Mouse (Mus musculus) intestine, embryonic 16.5 days (tissue): ENCODE measurements around the gene Cited4. TPM values are rescaled to one million over a fixed set of nuclear protein-coding genes. Genes with fewer than 3 reads are reported as not detected.

ENCODE experiments used
- ATAC-seq: fragments of 200-750 bp; cut with Nextera tagmentation; 2 replicates; pipeline ENCODE4 v1.8.0; 2017; ENCODE audit warnings: moderate TSS enrichment, moderate library complexity
- H3K27ac ChIP-seq: fragments of 300-500 bp; sonication (generic); 2 replicates; pipeline ENCODE4 v1.5.1; 2014; ENCODE audit warnings: mild to moderate bottlenecking, low read length
- H3K27me3 ChIP-seq: fragments of 300-500 bp; sonication (generic); replicated peaks from 2 replicates; pipeline ENCODE4 v1.6.1; 2014; ENCODE audit warnings: low read length, control low read depth, mixed read lengths; ENCODE audit not compliant: control insufficient read depth, insufficient read depth
- H3K36me3 ChIP-seq: fragments of 300-500 bp; sonication (generic); 2 replicates; pipeline ENCODE4 v1.6.1; 2014; ENCODE audit warnings: low read length, control low read depth; ENCODE audit not compliant: control insufficient read depth, insufficient read depth
- H3K4me1 ChIP-seq: fragments of 300-500 bp; sonication (generic); 2 replicates; pipeline ENCODE4 v1.6.1; 2014; ENCODE audit warnings: low read length, control low read depth, mixed read lengths; ENCODE audit not compliant: control insufficient read depth, insufficient read depth
- H3K4me2 ChIP-seq: fragments of 300-500 bp; sonication (generic); 2 replicates; pipeline ENCODE4 v1.6.1; 2014; ENCODE audit warnings: low read depth, low read length, control low read depth
- H3K4me3 ChIP-seq: fragments of 300-500 bp; sonication (generic); 2 replicates; pipeline ENCODE4 v1.5.1; 2014; ENCODE audit warnings: mild to moderate bottlenecking, low read length
- H3K9ac ChIP-seq: fragments of 300-500 bp; sonication (generic); 2 replicates; pipeline ENCODE4 v1.6.1; 2014; ENCODE audit warnings: low read depth, low read length
- H3K9me3 ChIP-seq: fragments of 300-500 bp; sonication (generic); 2 replicates; pipeline ENCODE4 v1.6.1; 2016; ENCODE audit warnings: low read length, control low read depth; ENCODE audit not compliant: control insufficient read depth
- WGBS: fragments of 180-500 bp; shearing (Covaris S2); extraction: QIAGEN DNeasy Blood & Tissue Kit; methylation state at CpG from one replicate; pipeline ENCODE4 v1.1.7; 2014; 5-methylcytosine and 5-hydroxymethylcytosine counted together
- polyA plus RNA-seq: library from polyadenylated mRNA; unstranded; fragments of >200 nt; fragmentation: Nextera tagmentation; extraction: Ambion mirVana; gene quantifications from 2 replicates; pipeline ENCODE4 v1.2.1, GENCODE M21; 2015

The Cited4 gene
- polyA plus RNA-seq, 1 experiment from 2014 or later, result 2.4 TPM

DNA sequence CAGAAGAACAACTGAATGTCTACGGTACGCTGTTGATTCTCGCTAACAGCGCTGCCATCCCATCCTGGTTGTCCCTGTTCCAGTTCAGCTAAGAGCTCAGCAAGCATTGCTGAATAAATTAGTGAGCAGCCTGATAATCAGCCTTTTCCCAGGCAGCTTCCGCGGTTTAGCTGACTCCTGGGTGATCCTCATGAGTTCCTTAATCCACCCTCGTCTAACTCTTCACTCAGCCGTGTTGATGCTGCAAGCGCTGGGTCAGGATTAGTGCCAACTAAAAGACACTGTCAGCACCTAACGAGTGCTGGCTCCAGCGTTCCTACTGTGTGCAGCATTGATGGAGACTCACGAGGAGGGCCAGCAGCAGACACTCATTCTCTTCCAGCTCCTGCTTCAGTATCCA lies 4.7 kb downstream of the Cited4 start:
- H3K4me2 ChIP-seq, result no peak overlapping the region
- H3K27ac ChIP-seq, result no peak overlapping the region
- H3K9me3 ChIP-seq, result no peaks in the 10 kb centered on the region
- H3K4me3 ChIP-seq, result no peak overlapping the region
- H3K4me1 ChIP-seq, result peaks cover 9% of the 10 kb centered on the region; the same call in 1 of the 2 replicates
- WGBS, result 64% methylated on average over 12 of the region's 12 CpGs
- no peak overlapping the region for H3K9ac ChIP-seq
- no peak for ATAC-seq
- no peaks in the 10 kb centered on the region for H3K36me3 ChIP-seq
- H3K27me3 ChIP-seq, result peaks cover 9% of the 10 kb centered on the region; the same call in 1 of the 2 replicates

DNA sequence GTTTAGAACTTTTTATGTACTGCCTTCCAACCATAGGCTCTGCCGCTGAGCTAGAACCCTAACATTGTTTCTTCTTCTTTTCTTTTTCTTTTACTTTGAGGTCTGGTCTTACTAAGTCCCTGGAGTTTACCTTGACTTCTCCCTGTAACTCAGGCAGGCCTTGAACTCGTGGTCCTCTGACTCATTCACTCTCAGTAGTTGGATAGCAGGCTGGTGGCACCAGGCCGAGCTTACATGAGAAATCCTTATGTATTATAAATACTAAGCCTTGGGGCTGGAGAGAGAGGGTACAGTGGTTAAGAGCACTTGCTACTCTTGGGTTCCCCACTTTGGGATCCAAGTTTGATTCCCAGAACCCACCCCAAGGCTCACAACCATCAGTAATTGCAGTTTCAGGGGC lies 7.2 kb downstream of the Cited4 start:
- WGBS, result 86% methylated on average over 3 of the region's 3 CpGs
- no peak for ATAC-seq
- no peak overlapping the region for H3K9ac ChIP-seq

DNA sequence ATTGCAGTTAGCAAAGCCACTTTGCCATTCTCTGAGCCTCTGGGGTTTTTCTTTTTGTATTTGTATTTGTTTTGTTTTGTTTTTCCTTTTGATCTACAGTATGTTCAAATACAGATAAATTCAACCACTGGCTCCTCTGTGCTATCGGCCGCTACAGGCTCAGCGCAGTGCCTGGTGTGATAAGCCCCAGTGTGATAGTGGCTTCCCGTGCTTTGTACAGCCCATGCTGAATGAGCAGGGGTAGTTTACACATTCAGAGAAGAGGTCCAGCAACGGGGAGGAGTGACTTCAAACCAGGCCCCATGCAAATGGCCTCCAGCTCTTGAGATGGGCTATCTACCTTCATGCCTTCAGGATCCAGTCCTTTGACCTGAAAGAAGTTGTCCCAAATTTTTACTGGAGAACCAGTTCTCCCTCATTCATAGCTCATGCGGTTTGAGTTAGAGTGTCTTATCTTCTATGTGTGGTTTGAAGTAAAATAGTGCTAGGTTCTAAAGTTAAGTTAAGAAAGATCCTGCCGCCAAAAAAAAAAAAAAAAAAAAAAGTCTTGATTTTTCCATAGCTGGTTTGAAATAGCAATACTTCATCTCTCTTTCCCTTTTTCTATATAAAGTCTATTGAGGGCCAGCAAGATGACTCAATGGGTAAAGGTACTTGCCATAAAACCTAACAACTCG lies 8.5 kb downstream of the Cited4 start:
- no peaks in the 10 kb centered on the region for H3K9me3 ChIP-seq
- no peaks in the 10 kb centered on the region for H3K4me1 ChIP-seq
- no peak overlapping the region for H3K4me2 ChIP-seq
- H3K4me3 ChIP-seq, result no peak overlapping the region
- 68% methylated on average over 8 of the region's 8 CpGs for WGBS
- H3K27ac ChIP-seq, result no peak overlapping the region
- peak; percentile 76 for ATAC-seq
- no peaks in the 10 kb centered on the region for H3K27me3 ChIP-seq
- H3K36me3 ChIP-seq, result no peaks in the 10 kb centered on the region
- H3K9ac ChIP-seq, result no peak overlapping the region

More for the DNA sequence above, 7.2 kb downstream of the Cited4 start:
- Histone ChIP-seq H3K36me3 (no peaks in the 10 kb centered on the region), H3K9me3 (no peaks in the 10 kb centered on the region), H3K27me3 (peaks cover 3% of the 10 kb centered on the region; the same call in 1 of the 2 replicates), H3K4me1 (no peaks in the 10 kb centered on the region), H3K4me2 (no peak overlapping the region), H3K27ac (no peak overlapping the region), H3K4me3 (no peak overlapping the region)

- no peaks in the 10 kb centered on the region for H3K9me3 ChIP-seq
- H3K27me3 ChIP-seq, result no peaks in the 10 kb centered on the region
- H3K36me3 ChIP-seq, result no peaks in the 10 kb centered on the region
- H3K4me3 ChIP-seq, result no peak overlapping the region
- no peak overlapping the region for H3K9ac ChIP-seq
- no peak overlapping the region for H3K4me2 ChIP-seq
- WGBS, result 65% methylated on average over 2 of the region's 2 CpGs
- no peak overlapping the region for H3K27ac ChIP-seq
- H3K4me1 ChIP-seq, result no peaks in the 10 kb centered on the region
- ATAC-seq, result no peak
Observed at GRCm38 (mm10) chr4:120675640-120676039, 9.3 kb downstream of the Cited4 start.

DNA sequence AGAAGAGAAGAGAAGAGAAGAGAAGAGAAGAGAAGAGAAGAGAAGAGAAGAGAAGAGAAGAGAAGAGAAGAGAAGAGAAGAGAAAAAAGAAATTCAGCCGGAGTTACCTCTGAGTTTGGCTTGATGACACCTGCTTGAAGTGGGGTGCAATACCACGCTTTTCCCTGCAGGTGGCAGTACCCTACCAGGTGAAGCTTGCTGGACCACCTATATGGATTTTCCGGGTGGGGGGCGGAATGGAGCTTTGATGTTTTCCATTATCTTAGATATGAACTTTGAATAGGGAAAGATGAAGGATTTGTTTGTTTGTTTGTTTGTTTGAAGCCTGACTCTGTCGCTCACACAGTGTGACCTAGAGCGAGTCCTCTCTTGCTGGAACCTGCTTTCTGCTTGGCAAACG lies 14.6 kb downstream of the Cited4 start:
- Histone ChIP-seq H3K9ac (no peak overlapping the region), H3K36me3 (no peaks in the 10 kb centered on the region), H3K27ac (no peak overlapping the region), H3K4me1 (no peaks in the 10 kb centered on the region), H3K4me2 (no peak overlapping the region), H3K27me3 (no peaks in the 10 kb centered on the region), H3K4me3 (no peak overlapping the region), H3K9me3 (no peaks in the 10 kb centered on the region)
- no peak for ATAC-seq
- WGBS, result 55% methylated on average over 7 of the region's 7 CpGs

DNA sequence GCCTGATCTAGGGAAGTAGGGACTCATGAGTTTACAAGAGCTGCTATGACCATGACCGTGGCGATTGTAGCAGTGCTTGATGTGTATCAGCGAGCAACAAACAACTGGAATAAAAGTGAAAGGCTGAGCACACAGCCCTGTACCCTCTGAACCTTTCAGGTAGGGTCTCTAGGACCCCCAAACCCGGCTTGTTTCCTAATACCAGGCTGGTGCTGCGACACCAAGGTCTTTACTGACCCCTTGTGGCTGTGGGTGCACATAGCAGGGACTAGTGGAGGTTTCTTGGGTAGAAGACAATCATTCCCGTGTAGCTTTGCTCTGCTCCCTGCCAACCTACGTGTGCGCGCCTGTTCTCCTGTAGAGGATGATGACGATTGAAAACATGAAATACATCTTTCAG lies 15.8 kb downstream of the Cited4 start:
- H3K4me2 ChIP-seq, result no peak overlapping the region
- no peak overlapping the region for H3K9ac ChIP-seq
- no peaks in the 10 kb centered on the region for H3K9me3 ChIP-seq
- no peak overlapping the region for H3K27ac ChIP-seq
- H3K4me1 ChIP-seq, result no peaks in the 10 kb centered on the region
- no peaks in the 10 kb centered on the region for H3K27me3 ChIP-seq
- H3K36me3 ChIP-seq, result no peaks in the 10 kb centered on the region
- no peak overlapping the region for H3K4me3 ChIP-seq
- no peak for ATAC-seq
- WGBS, result 40% methylated on average over 10 of the region's 10 CpGs

- Histone ChIP-seq H3K4me3 (no peak overlapping the region), H3K4me1 (no peaks in the 10 kb centered on the region), H3K9me3 (no peaks in the 10 kb centered on the region), H3K36me3 (no peaks in the 10 kb centered on the region), H3K9ac (no peak overlapping the region), H3K27ac (no peak overlapping the region), H3K4me2 (no peak overlapping the region), H3K27me3 (no peaks in the 10 kb centered on the region)
- ATAC-seq, result peak; percentile 7; the same call in 1 of the 2 replicates
- whole genome bisulfite sequencing, result 48% methylated on average over 9 of the region's 9 CpGs
Observed at GRCm38 (mm10) chr4:120683278-120683997, 17.1 kb downstream of the Cited4 start.

DNA sequence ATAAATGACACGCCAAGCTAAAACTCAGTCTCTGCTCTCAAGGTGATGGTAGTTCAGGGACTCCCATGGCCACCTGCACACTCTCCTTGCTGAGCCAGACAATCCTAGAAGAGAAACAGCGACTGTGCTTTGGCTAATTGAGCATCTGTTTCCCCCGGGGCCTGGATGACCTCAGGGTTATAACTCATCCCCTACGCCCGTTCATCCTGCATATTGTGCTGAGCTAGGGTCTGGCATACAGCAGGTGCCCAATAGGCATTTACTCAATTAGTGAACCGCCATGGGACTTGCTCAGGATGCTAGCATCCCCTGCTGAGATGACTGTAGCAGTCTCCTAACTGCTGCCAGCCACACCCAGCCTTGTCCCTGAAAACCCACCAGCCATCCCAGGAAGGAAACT lies 20.9 kb downstream of the Cited4 start:
- ATAC-seq, result no peak
- no peak overlapping the region for H3K4me2 ChIP-seq
- no peaks in the 10 kb centered on the region for H3K9me3 ChIP-seq
- WGBS, result 41% methylated on average over 6 of the region's 6 CpGs
- H3K9ac ChIP-seq, result no peak overlapping the region
- H3K27ac ChIP-seq, result no peak overlapping the region
- no peak overlapping the region for H3K4me3 ChIP-seq
- H3K36me3 ChIP-seq, result no peaks in the 10 kb centered on the region
- H3K4me1 ChIP-seq, result peaks cover 5% of the 10 kb centered on the region; the same call in 1 of the 2 replicates
- no peaks in the 10 kb centered on the region for H3K27me3 ChIP-seq

DNA sequence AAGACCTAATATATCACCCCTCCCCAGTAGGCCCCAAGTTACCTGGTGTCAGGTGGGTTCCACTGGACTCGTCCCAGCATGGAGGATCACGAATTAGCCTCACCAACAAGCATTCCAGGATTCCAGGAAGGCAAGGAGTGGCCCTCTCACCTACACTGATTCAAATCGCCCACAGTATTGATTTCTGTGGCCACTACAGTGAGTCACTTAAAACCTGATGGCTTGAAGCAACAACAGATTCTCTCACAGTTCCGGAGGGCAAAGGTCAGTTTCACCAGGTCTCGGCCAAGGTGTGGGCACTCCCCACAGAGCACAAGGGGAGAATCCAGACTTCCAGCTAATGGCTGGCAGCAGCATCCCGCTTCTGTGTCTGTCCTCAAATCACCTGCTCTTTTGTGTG lies 22.9 kb downstream of the Cited4 start:
- 53% methylated on average over 6 of the region's 6 CpGs for WGBS
- peak; percentile 64; the same call in 1 of the 2 replicates for ATAC-seq
- H3K4me2 ChIP-seq, result no peak overlapping the region

More for the DNA sequence above, 22.9 kb downstream of the Cited4 start:
- no peaks in the 10 kb centered on the region for H3K9me3 ChIP-seq
- H3K9ac ChIP-seq, result no peak overlapping the region
- H3K27ac ChIP-seq, result no peak overlapping the region
- peaks cover 5% of the 10 kb centered on the region; the same call in 1 of the 2 replicates for H3K4me1 ChIP-seq
- H3K27me3 ChIP-seq, result no peaks in the 10 kb centered on the region
- no peaks in the 10 kb centered on the region for H3K36me3 ChIP-seq
- no peak overlapping the region for H3K4me3 ChIP-seq
